Mouse (Mus musculus): ENCODE data around the gene Fras1.

Fras1 gene

DNA sequence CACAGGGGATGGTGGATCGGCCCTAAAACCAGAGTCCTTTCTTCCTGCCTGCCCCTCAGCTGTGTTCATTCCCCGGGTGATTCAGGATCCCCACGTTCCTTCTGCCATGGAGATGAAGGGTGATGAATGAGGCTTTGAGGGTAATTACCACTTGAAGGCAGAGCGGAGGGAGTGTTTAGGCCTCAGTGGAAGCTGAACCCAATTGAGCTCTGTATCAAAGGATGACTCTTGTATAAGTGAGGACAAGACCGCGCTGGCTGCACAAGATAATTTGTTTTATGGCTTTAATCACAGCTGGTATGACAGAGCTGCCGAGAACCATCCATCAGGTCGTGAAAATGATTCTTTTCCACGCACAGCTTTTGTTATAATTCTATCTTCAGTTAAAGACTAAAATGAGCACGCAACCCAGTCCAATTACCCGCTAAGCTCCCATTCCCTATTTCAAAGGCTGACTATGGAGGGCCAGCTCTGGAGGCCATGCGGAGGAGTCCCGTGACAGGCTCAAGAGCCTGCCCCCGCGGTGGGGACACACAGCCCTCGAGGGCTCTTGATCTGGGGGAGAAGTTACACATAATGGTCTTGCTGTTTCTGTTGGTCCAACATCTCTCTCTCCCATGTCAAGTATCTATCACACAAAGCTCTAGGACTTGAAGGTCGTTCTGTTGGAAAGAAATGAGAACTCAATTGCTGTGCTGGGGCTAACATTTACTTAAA lies 261.5 kb downstream of the Fras1 start:
- in situ Hi-C loops (cut with MboI; ENCODE audit: unreplicated experiment in 2 of 2): no loop called here

DNA sequence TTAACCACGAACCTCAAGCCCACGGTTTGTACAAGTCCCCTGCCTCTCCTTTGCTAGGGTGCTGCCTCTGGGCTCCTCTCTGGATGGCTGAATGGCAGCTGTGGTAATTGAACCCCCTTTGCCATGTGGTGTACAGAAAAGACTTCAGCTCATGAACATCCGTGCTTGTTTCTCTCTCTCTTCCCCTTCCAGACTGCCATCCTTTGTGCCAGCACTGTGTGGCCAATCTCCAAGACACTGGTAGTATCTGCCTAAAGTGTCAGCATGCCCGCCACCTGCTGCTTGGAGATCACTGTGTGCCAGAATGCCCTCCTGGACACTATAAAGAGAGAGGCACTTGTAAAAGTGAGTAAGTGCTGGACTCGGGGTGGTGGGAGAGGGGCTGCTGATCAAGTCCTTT lies 262.1 kb downstream of the Fras1 start:
- in situ Hi-C loops (cut with MboI; ENCODE audit: unreplicated experiment in 2 of 2): no loop called here

DNA sequence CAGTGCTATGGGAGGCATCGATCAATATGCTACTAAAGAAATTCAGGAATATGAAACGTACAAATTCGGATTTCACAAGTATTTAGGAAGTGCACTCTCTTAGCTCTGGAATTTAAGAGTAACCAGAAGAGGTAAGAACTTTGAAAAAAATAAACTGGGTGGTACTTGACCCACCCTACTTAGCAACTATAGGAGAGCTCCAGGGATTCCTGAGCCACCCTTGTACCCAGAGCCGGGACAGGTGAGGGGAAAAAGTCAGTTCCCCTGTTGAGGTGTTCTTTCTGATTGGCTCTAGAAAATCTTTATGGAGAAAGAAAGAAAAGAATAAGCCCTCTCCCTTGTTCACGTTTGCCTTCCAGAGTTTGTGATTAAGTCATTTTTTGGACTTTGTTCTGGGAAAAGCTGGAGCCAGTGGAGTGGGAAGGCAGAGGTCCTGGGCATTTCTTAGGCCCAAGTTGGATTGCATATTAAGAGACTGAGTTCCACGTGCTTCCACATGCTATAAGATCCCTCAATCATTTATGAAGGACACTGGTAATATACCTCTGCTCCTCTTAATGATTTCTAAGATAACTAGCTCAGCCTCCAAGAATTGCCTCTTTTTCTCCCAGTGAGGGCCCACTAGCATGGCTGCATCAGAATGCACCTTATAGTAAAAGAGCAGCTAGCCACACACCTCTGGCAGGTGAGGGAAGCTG lies 265.6 kb downstream of the Fras1 start:
- in situ Hi-C loops (cut with MboI; ENCODE audit: unreplicated experiment in 2 of 2): no loop called here

DNA sequence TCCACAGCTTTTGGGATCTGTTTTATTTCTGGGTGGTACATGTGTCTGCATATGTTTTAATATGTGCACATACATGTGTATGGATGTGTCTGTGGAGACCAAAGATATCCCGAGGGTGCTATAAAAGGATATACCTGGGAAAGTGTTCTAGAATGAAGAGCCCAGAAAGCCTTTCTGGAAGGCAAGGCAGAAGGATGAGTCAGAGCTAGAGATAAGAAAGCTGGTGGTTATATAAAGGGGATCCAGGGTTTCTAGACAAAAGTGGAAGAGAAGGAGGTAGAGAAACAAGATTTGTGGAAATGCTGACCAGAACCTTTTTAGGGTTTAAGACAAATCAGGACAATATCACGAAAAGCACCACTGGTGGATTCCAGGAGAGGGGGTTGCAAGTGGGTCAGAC lies 267.5 kb downstream of the Fras1 start:
- in situ Hi-C loops (cut with MboI; ENCODE audit: unreplicated experiment in 2 of 2): no loop called here

DNA sequence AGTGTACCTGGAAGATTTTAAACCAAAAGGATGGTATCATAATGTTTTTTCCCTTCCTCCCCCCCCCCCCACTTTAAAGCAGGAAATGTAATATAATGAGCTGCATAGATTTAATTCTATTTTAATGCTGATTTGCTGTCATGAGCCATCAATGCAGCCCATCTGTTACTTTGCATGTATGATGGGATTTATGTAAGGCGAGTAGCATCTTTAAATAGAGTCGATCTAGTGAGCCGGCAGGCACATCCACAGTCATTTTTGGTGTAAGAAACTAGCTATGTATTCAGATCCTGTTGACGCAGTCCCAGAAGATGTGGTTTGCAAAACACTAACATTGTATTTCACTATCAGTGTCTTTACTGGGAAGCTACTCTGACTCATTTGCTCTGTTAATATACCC lies 301.9 kb downstream of the Fras1 start:
- in situ Hi-C loops (cut with MboI; ENCODE audit: unreplicated experiment in 2 of 2): no loop called here

DNA sequence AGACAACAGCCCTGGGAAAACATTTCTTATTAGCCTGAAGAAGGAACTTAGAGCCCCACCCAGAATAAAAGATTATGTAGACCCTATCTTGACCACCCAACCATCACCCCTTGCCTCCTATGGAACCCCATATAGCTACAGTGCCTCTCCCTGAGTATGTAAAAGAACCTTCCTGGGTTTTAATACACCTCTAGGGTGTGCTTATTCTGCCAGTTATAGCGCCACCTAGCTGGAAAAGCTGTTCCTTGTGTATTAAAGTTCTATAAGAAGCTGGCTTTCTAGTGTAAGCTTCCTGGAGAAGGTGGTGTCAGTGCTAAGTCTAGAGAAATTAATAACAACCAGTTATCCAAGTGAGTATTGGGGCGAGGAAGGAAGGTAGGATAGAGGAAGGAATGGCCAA lies 303.7 kb downstream of the Fras1 start:
- in situ Hi-C loops (cut with MboI; ENCODE audit: unreplicated experiment in 2 of 2): no loop called here

DNA sequence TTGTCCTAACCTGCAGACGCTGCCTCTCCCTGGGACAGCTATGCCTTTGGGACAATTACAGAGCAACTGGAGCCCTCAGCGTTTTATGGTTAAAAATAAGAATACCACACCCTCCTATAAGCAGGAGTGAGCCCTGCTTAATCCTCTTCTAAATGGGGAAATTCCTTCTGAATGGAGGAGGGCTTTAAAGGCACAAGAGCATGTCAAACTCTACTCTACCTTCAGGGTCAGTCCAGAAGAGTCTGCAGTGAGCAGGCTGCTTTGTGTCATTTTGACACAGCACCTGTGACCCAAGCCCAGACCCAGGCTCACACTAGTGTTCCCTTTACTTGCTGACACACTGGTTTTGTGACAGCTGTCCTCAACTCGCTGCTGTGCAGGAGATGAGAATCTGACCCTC lies 307.3 kb downstream of the Fras1 start:
- in situ Hi-C loops (cut with MboI; ENCODE audit: unreplicated experiment in 2 of 2): no loop called here

DNA sequence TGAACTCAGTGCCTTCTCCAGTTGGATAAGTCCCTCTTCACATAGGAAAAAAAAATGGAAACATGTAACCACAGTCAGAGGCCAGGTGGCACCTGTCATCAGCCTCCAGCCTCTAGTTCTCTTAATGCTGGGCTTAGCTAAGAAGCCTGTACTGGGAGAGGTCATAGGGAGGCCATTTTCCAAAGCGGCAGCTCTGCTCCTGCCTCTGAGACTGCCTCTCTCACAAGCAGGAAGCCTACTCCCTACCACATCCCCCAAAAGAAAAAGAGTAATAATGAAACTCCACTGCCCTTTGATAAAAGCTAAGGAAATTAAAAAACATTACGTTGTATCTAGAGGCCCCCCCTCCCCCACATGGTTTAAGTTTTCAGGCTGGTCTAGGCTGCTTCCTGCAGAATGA lies 309.0 kb downstream of the Fras1 start:
- in situ Hi-C loops (cut with MboI; ENCODE audit: unreplicated experiment in 2 of 2): no loop called here

DNA sequence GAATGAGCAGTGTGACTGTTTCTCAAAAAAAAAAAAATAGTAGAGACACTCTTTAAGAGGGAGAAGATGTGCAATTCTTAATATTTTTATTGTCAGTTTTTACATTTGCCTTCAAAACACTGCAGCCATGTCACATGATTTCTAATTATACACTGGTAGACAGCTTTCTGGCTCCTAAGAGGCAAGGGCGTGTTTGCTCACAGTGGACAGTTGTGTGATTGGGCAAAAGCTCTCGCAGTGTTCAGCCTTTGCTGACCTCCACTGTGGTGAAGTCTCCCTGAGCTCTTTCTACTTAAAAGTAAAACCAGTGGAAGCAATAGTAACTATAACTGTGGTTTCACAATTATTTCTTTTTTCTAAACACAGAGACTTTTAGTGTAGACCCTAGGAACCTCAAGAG lies 315.1 kb downstream of the Fras1 start:
- in situ Hi-C loops (cut with MboI; ENCODE audit: unreplicated experiment in 2 of 2): no loop called here

DNA sequence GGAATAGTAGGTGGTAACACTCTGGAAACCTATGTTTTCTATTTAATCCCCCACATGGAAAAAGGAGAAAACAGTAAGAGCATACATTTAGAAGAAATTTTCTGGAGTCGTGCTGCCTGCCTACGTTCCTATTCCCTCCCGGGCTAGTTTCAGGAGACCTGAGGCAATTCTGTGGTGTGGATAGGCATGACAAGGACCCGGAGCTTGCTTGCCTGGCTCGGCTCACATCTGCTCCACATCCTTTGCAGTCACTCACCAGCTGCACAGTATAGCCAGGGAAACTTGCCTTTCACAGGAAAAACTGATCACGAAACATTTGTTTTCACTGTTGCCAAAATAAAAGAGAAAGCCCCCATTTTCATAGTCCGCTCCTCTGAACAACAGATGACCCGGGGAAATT lies 325.2 kb downstream of the Fras1 start:
- in situ Hi-C loops (cut with MboI; ENCODE audit: unreplicated experiment in 2 of 2): no loop called here

DNA sequence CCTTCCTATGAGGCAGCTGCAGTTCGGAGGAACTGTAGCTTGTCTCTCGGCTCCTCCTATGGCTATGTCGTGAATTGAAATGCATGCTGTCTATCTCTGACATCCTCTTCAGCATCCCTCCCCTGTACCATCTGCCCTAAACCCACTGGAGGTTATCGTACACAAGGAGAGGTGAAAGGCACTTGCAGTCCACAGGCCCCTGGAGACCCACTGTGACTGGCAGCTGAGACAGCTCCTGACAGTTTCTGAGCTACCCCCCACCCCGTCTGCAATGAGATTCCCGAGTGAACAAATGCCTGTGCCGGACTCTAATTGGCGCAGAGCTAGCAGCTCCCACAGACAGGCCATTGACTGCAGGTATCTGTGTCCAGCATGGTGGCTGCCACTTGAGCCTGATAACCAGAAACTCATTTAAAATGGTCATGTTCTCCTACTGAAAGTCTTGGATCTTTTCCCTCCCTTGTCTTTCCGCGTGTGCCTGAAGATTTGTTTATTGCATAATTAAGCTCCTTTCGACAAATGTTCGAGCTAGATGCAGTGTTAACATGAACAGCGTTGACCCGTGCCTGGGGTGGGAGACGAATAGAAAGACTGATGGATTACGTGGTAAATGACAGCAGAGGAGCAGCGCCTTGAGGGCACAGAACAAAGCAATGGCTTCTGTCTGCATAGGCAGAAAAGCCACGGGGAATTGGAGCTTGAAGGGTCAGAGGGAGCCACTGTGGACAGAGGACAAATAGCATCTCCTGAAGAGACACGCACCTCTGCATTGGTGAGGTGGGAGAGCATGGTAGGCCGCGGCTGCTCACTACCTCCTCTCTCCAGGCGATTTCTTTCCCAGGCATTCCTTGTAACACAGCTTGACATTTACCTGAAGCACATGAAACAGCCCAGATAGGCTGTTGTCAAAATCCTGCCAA lies 329.2 kb downstream of the Fras1 start:
- in situ Hi-C loops (cut with MboI; ENCODE audit: unreplicated experiment in 2 of 2): no loop called here

DNA sequence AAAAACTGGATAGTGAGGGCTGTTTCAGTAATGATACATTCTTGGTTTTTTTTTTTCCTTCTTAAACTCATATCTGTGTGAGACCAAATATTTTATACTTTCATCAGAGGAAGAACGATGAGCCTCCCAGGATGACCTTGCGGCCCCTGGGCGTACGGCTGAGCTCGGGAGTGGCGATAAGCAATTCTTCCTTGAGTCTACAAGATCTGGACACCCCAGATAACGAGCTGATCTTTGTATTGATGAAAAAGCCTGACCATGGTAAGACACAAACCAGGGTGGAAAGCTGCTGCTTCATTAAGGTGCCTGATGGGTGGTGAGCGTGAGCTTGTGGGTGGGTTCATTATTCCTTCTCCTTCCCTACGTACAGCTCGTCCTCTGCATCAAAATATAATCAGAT lies 334.8 kb downstream of the Fras1 start:
- in situ Hi-C loops (cut with MboI; ENCODE audit: unreplicated experiment in 2 of 2): no loop called here

DNA sequence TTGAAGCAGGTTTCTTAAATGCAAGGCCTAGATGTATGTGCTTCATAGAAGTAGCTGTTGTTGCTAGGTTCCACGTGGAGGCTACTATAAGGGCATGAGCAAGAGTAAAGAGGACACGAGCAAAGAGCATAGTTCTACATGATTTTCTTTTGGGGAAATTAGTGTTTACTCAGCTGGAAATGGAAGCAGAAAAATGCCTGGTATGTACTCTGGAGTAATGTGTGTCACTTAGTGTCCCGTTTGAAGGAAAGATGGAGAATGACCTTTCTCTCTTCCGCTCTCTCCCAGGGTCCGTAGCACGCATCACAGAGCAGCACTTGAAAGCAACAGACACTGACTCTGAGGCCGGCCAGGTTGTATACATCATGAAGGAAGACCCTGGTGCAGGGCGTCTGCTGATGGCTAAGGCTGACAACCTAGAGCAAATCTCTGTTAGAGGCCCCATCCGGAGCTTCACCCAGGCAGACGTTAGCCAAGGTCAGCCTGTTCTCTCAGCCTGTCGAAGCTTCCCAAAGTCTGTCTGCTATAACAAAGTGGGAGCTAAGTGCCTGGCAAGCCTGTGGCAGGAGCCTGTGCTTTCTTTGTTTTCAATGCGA lies 338.4 kb downstream of the Fras1 start:
- in situ Hi-C loops (cut with MboI; ENCODE audit: unreplicated experiment in 2 of 2): no loop called here

DNA sequence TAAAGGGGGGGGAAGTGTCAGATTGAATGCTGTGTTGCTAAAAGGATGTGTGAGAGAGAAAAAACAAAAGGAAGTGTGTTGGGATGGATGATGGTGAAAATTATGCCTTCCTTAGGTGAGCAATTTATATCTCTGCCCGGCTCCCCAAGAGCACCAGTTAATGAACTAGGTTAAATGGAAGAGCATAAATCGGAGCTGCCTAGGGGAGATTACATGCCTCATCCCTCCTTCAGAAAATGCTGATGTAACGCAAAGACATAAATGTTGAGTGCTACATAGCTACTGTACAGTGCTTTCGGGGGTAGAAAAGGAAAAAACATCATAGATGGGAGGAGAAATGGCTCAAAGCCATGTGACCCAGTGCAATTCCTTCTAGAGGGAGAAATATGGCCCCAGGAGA lies 339.0 kb downstream of the Fras1 start:
- in situ Hi-C loops (cut with MboI; ENCODE audit: unreplicated experiment in 2 of 2): no loop called here

DNA sequence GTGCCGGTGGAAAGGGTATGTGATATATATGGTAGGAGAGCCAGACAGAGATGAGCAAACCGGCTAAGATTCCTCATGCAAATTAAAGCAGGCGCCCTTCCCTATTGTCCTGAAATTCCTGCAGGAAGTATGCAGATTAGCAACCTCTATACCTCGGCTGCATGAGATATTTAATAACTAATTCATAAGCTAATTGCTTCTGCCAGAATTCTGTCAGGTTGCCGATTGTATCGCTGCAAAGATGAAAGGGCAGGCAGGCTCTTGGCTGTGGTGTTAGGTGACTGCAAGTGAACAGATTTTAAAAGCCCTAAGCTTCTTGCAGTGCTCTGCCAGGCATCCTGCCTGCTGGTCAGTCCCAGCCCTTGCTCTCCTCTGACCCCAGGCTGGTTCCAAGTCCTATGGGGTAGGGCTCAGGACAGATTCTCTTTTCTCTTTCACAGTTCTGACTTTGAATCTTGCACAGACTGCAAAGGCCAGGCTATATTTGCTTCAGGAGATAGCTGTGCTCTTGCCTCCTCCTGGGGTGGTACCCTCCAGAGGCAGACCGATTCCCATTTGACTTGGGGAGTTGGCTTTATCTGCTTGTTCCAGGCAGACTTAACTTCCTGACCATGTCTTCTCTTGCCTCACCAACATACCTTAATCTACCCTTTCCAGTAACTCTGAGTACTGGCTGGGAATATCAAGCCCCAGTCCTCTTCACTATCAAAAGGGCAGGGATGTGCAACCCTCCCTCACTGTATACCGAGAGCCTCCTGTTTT lies 342.7 kb downstream of the Fras1 start:
- in situ Hi-C loops (cut with MboI; ENCODE audit: unreplicated experiment in 2 of 2): no loop called here

DNA sequence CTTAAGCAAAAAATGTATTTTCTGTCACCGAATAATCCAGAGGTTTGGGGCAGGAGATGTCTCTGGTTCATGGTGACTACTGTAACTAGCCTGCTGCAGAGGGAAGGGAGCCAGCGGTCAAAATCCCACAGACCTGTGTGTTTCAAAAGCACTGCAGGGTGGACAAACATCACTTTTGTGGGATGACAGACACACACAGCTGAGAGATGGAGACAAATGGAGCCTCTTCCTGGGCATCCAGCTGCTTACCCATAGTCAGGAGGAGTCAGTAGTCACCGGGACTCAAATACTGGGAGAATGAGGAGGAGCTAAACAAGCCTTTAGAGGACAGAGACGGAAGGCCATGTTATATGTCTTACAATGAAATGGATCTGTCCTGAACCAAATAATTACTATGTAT lies 343.9 kb downstream of the Fras1 start:
- in situ Hi-C loops (cut with MboI; ENCODE audit: unreplicated experiment in 2 of 2): no loop called here

DNA sequence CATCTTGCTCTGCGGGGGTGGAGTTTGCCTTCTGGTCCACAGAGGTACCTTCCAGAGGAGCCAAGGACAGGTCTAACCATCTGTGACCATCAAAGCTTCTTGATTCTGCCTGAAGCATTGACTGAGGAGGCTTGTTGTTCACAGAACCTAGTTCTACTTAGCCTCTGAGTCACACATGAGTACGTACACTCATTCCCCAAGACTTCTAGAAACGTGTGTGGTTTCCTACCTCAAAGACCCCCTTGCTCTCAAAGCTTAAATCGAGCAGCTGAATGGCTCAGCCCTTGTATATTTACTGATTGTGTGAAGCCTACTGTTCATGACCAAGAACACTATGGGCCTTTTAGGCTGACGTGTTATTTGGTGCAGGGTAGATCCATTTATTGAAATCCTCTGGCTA lies 344.8 kb downstream of the Fras1 start:
- in situ Hi-C loops (cut with MboI; ENCODE audit: unreplicated experiment in 2 of 2): no loop called here

DNA sequence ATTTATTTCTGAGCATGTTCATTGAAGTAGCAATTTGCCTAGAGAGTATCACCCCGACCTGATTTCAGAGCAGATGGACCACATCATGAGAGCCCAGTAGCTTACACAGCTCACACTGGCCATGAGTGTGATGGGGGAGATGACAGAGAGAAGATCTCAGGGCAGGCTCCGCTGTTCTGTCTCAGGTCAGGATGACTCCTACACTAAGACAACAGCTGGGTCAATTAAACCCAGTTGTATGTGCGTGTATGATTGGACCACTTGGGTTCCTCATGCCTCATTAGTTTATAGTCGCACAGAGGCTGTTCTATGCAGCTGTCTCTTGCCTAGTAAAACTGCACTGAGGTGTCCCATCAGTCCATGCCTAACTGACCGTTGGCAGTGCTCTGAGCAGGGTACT lies 345.5 kb downstream of the Fras1 start:
- in situ Hi-C loops (cut with MboI; ENCODE audit: unreplicated experiment in 2 of 2): no loop called here

DNA sequence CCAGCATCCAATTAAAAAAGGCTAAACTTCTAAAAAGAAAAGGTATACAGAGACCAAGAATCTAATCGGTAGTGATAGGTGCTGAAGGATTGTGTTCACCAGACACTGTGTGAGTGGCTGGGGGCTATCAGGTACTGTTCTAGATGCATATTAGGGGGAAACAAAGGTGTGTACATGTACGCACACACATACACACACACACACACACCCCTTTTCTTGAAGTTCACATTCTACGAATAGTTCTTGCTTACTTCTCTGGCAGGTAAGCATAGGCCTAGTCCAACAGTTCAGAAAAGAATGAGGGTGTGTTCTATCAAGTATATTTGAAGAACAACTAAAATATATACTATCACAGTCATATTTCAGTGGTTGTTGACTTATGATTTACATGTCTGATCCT lies 348.9 kb downstream of the Fras1 start:
- in situ Hi-C loops (cut with MboI; ENCODE audit: unreplicated experiment in 2 of 2): no loop called here

DNA sequence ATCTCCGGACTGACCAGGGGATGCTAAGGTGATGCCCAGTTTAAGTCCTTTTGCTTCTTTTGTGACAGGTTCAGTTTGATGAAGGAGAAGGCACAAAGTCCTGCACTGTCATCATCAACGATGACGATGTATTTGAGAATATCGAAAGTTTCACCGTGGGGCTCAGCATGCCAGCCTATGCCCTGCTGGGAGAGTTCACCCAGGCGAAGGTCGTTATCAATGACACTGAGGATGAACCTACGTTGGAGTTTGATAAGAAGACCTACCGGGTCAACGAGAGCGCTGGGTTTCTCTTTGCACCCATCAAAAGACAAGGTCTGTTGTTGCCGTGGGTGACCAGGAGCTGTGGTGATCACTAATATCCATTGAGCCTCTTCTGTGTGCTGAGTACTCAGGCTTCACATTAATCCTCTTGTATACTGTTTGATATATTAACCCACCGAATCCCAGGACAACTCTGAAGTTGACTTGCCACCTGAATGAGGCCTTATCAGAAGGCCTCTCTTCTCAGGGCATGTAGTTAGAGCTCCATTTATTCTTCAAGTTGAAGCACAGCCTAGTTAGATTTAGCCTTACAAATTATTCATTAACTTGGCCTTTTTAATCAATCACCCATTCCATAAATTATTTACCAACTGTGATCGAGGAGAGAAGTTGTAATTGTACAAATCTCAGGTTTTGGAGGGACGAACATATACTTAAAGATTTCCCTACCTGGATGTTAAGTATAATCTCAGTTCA lies 365.6 kb downstream of the Fras1 start:
- in situ Hi-C loops (cut with MboI; ENCODE audit: unreplicated experiment in 2 of 2): no loop called here

All from v-Abl transformed pro-B cells (cell line).